Mouse (Mus musculus) layer of hippocampus, postnatal 36 days (tissue): ENCODE measurements around the gene Tsen34. TPM values are rescaled to one million over a fixed set of nuclear protein-coding genes. Genes with fewer than 3 reads are reported as not detected.

Source experiments
- DNase-seq, 2 experiments: peaks; one replicate each; pipeline ENCODE4 v3.0.0; 2022
- total RNA-seq, 2 experiments: library from RNA; stranded (reverse); gene quantifications; 2 replicates each; pipeline ENCODE4 v1.2.3; 2021

The Tsen34 gene
- total RNA-seq = 10 to 100 TPM; 79.0 to 83.4 TPM

GRCm38 (mm10) chr7:3692382-3692986 lies at the start of gene Tsen34:
Tsen34 (plus strand) TSS chr7:3692863.
- no peak for DNase-seq

- no peak for DNase-seq
These were observed 49.3 kb upstream of the Tsen34 start for GRCm38 (mm10) chr7:3643412-3643811.

- DNase-seq = no peak
These were observed 48.8 kb upstream of the Tsen34 start for GRCm38 (mm10) chr7:3643843-3644242.

- no peak for DNase-seq
These were observed 48.4 kb upstream of the Tsen34 start for GRCm38 (mm10) chr7:3644348-3644671.

- peak; percentile 98 to 99 for DNase-seq
These were observed 47.8 kb upstream of the Tsen34 start, which contains the start of gene Cnot3 for GRCm38 (mm10) chr7:3644672-3645487. Cnot3 (plus strand) TSS chr7:3645268.

GRCm38 (mm10) chr7:3645488-3646025 lies 47.1 kb upstream of the Tsen34 start:
- DNase-seq = peak in 1 of 2 experiments; percentile 54

- DNase-seq = no peak
These were observed 46.5 kb upstream of the Tsen34 start for GRCm38 (mm10) chr7:3646188-3646587.

GRCm38 (mm10) chr7:3646641-3647040 lies 46.0 kb upstream of the Tsen34 start:
- no peak for DNase-seq

GRCm38 (mm10) chr7:3656966-3657365 lies 35.7 kb upstream of the Tsen34 start:
- no peak for DNase-seq

- no peak for DNase-seq
These were observed 34.1 kb upstream of the Tsen34 start for GRCm38 (mm10) chr7:3658578-3658977.

GRCm38 (mm10) chr7:3664524-3665214 lies 28.0 kb upstream of the Tsen34 start:
- no peak for DNase-seq

GRCm38 (mm10) chr7:3665215-3666114 lies 27.2 kb upstream of the Tsen34 start, which contains the start of gene Leng1:
Leng1 (minus strand) TSS chr7:3665840.
- peak; percentile 96 to 97 for DNase-seq

- no peak for DNase-seq
These were observed 25.7 kb upstream of the Tsen34 start for GRCm38 (mm10) chr7:3666921-3667391.

- DNase-seq = peak; percentile 75
These were observed 18.0 kb upstream of the Tsen34 start for GRCm38 (mm10) chr7:3674507-3675227.

GRCm38 (mm10) chr7:3675228-3675548 lies 17.5 kb upstream of the Tsen34 start:
- DNase-seq = no peak

- DNase-seq = no peak
These were observed 16.3 kb upstream of the Tsen34 start for GRCm38 (mm10) chr7:3676371-3676770.

GRCm38 (mm10) chr7:3677342-3677741 lies 15.3 kb upstream of the Tsen34 start, which contains the start of gene Tmc4:
Tmc4 (minus strand) TSS chr7:3677553.
- no peak for DNase-seq

- no peak for DNase-seq
These were observed 8.6 kb upstream of the Tsen34 start for GRCm38 (mm10) chr7:3683908-3684550.

GRCm38 (mm10) chr7:3684698-3685097 lies 8.0 kb upstream of the Tsen34 start:
- DNase-seq = no peak

- no peak for DNase-seq
These were observed 7.1 kb upstream of the Tsen34 start for GRCm38 (mm10) chr7:3685400-3686187.
